Comparison of ENCODE assay signal across 9 mouse cellular contexts in the genomic region with DNA sequence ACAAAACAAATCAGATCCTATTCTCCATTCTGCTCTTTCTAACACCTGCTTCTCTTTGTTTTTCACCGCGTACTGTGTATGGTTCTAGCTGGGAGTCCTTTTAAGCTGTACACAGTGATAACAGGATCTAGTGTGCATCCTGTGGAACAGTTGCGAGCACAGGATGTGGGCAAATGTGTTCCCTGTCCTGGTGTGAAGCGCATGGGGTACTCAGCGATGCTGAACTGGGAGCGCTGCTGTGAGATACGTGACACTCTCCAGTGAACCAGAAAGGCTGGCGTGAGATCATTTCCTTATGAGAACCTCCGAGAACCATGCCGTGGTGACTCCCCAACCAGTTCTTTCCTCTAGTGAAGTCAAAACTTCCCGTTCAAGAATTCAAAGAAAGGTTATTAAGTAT.
A peak's percentile ranks its signal among the peaks of the same experiment; 100 is the strongest.
DNase-seq lines count a peak whose midpoint lies in the region; ATAC-seq and TF ChIP-seq lines count a peak whose summit lies in the region.
"Had no signal": no experiment of that assay in that cellular context is flagged by ENCODE, and none has a peak within 500 bp of the region (broad histone marks: within the 10 kb centered on the region; RNA-seq: fewer than 3 reads in every experiment).

No protein-coding gene starts in this region.

- H3K4me3 ChIP-seq in embryonic facial prominence, embryonic 14.5 days (ENCODE audit: low read depth, low read length) = no peak overlapping the region
- H3K4me3 ChIP-seq in embryonic facial prominence, embryonic 10.5 days = no peak overlapping the region
- H3K4me3 ChIP-seq in myocyte = no peak overlapping the region
- H3K4me3 ChIP-seq in forebrain, embryonic 11.5 days (ENCODE audit: low read depth, low read length) = no peak overlapping the region

- TF ChIP-seq POLR2A in myocyte (IDR thresholded peaks at IDR 0.05; ENCODE audit: insufficient read length, low read depth) = no peak

- H3K4me1 ChIP-seq in embryonic facial prominence, embryonic 14.5 days (ENCODE audit: control insufficient read depth, insufficient read depth, low read length) = peaks cover 12% of the 10 kb centered on the region; the same call in 1 of the 2 replicates
- H3K4me1 ChIP-seq in embryonic facial prominence, embryonic 10.5 days = peaks cover 11% of the 10 kb centered on the region
- H3K4me1 ChIP-seq in forebrain, embryonic 11.5 days (replicated peaks; ENCODE audit: control insufficient read depth, insufficient read depth, low read length) = no peaks in the 10 kb centered on the region

- H3K79me2 ChIP-seq in myocyte (ENCODE audit: control insufficient read depth, insufficient read depth) = no peaks in the 10 kb centered on the region

- no peaks in the 10 kb centered on the region for H3K9me3 ChIP-seq in embryonic facial prominence, embryonic 14.5 days (ENCODE audit: control insufficient read depth, low read length)
- H3K9me3 ChIP-seq in embryonic facial prominence, embryonic 10.5 days = no peaks in the 10 kb centered on the region
- H3K9me3 ChIP-seq in forebrain, embryonic 11.5 days (ENCODE audit: control insufficient read depth, low read length) = no peaks in the 10 kb centered on the region

- no peak overlapping the region for H3ac ChIP-seq in myocyte (ENCODE audit: control insufficient read depth, insufficient read length)

- no peak for ATAC-seq in embryonic facial prominence, embryonic 14.5 days (ENCODE audit: low read depth)
- no peak for ATAC-seq in forebrain, embryonic 11.5 days (replicated peaks; ENCODE audit: low FRiP score)

- no peak overlapping the region for H3K9ac ChIP-seq in embryonic facial prominence, embryonic 14.5 days (ENCODE audit: low read depth, low read length)
- no peak overlapping the region for H3K9ac ChIP-seq in forebrain, embryonic 11.5 days (ENCODE audit: low read length)
- H3K9ac ChIP-seq: hindbrain, embryonic 14.5 days had no signal

- no peak overlapping the region for H3K27ac ChIP-seq in embryonic facial prominence, embryonic 14.5 days (replicated peaks; ENCODE audit: low read depth, low read length)
- H3K27ac ChIP-seq in embryonic facial prominence, embryonic 10.5 days (replicated peaks) = no peak overlapping the region
- H3K27ac ChIP-seq in forebrain, embryonic 11.5 days (ENCODE audit: low read depth, low read length) = no peak overlapping the region
- H3K27ac ChIP-seq: hindbrain, embryonic 14.5 days had no signal

- peak; percentile 35 for DNase-seq in embryonic facial prominence, embryonic 14.5 days (ENCODE audit: low spot score)
- DNase-seq in embryonic facial prominence, embryonic 10.5 days (ENCODE audit: low spot score) = no peak
- peak; percentile 73 for DNase-seq in CD4-positive helper T cell, adult 2 months (ENCODE audit: low read depth, low spot score)
- DNase-seq in heart, postnatal 4 days = peak; percentile 20
- DNase-seq in forebrain, embryonic 11.5 days (ENCODE audit: low spot score) = no peak
- DNase-seq in layer of hippocampus, adult 18-20 months (ENCODE audit: low spot score in 2 of 2) = no peak
- no peak for DNase-seq in urinary bladder, adult 2 months (ENCODE audit: low spot score)

- H3K4me2 ChIP-seq in embryonic facial prominence, embryonic 14.5 days (ENCODE audit: low read depth, low read length) = no peak overlapping the region; the same call in 1 of the 2 replicates
- peak overlapping the region; percentile 46 for H3K4me2 ChIP-seq in myocyte (ENCODE audit: low read depth)
- no peak overlapping the region for H3K4me2 ChIP-seq in forebrain, embryonic 11.5 days (ENCODE audit: low read depth, low read length, severe bottlenecking)
- H3K4me2 ChIP-seq: hindbrain, embryonic 14.5 days had no signal

- WGBS in embryonic facial prominence, embryonic 14.5 days = 67% methylated on average over 11 of the region's 11 CpGs
- WGBS in embryonic facial prominence, embryonic 10.5 days = 87% methylated on average over 11 of the region's 11 CpGs
- WGBS in forebrain, embryonic 11.5 days = 87% methylated on average over 11 of the region's 11 CpGs

- no peaks in the 10 kb centered on the region for H3K27me3 ChIP-seq in embryonic facial prominence, embryonic 14.5 days (replicated peaks; ENCODE audit: control insufficient read depth, insufficient read depth, low read length)
- no peaks in the 10 kb centered on the region for H3K27me3 ChIP-seq in embryonic facial prominence, embryonic 10.5 days (replicated peaks; ENCODE audit: low read depth, poor library complexity, severe bottlenecking)
- no peaks in the 10 kb centered on the region for H3K27me3 ChIP-seq in myocyte (ENCODE audit: control insufficient read depth, insufficient read depth, insufficient read length)
- H3K27me3 ChIP-seq in forebrain, embryonic 11.5 days (ENCODE audit: control insufficient read depth, insufficient read depth, low read length) = no peaks in the 10 kb centered on the region

- H3K36me3 ChIP-seq in embryonic facial prominence, embryonic 14.5 days (ENCODE audit: control insufficient read depth, insufficient read depth, low read length) = no peaks in the 10 kb centered on the region
- H3K36me3 ChIP-seq in embryonic facial prominence, embryonic 10.5 days (replicated peaks) = no peaks in the 10 kb centered on the region
- H3K36me3 ChIP-seq in myocyte (ENCODE audit: control insufficient read depth, insufficient read depth) = no peaks in the 10 kb centered on the region
- no peaks in the 10 kb centered on the region for H3K36me3 ChIP-seq in forebrain, embryonic 11.5 days (ENCODE audit: control insufficient read depth, insufficient read depth, low read length)

TF ChIP-seq in myocyte, 11 proteins besides CTCF, POLR2A, EP300 and RAD21:
- TF ChIP-seq MYOD1 (IDR thresholded peaks at IDR 0.05; ENCODE audit: control insufficient read depth in 1 of 3, insufficient read length in 2 of 3, low read depth in 2 of 3) = no peak
- TF ChIP-seq TCF3 (IDR thresholded peaks at IDR 0.05; ENCODE audit: insufficient read length, low read depth) = no peak

Comparison
In these comparisons a context has a peak if more than half of its experiments do, and no peak if none do; other contexts are left out.
1. DNase-seq: peak in embryonic facial prominence, embryonic 14.5 days (single experiment), CD4-positive helper T cell, adult 2 months (single experiment) and heart, postnatal 4 days (single experiment); none in embryonic facial prominence, embryonic 10.5 days (single experiment), forebrain, embryonic 11.5 days (single experiment), layer of hippocampus, adult 18-20 months (0 of 2) and urinary bladder, adult 2 months (single experiment).